Mouse (Mus musculus): Measurements from ENCODE around the gene Cyp4f39.

GRCm38 (mm10) chr17:32536867-32537250 is 84.3 kb downstream of the Cyp4f39 start:
- TF ChIP-seq CTCF (IDR thresholded peaks at IDR 0.05; ENCODE audit: low read depth, low read length), result no peak
- TF ChIP-seq POLR2A (IDR thresholded peaks at IDR 0.05; ENCODE audit: extremely low read depth, insufficient read depth, low read length), result no peak
